Mouse (Mus musculus) brain, embryonic 14.5 days (tissue): ENCODE measurements around the gene Grip1.

Experiments used
- CTCF ChIP-seq: fragments of 200-500 bp; IDR thresholded peaks from 2 replicates; pipeline ENCODE4 v1.5.1; 2012; ENCODE audit warnings: inconsistent platforms, mild to moderate bottlenecking, moderate library complexity, borderline replicate concordance; ENCODE audit not compliant: insufficient read depth, insufficient read length; ENCODE audit errors: extremely low read depth
- POLR2A ChIP-seq: fragments of 200-500 bp; IDR thresholded peaks from 2 replicates; pipeline ENCODE4 v1.6.1; 2012; ENCODE audit warnings: mild to moderate bottlenecking, inconsistent platforms, borderline replicate concordance; ENCODE audit not compliant: poor library complexity, insufficient read depth, insufficient read length, severe bottlenecking; ENCODE audit errors: extremely low read depth

- TF ChIP-seq CTCF, result no peak
- TF ChIP-seq POLR2A, result 0 out of 2 replicates have a peak, but pooled peaks have one; percentile 26
These were observed 365.6 kb downstream of the Grip1 start for GRCm38 (mm10) chr10:119819102-119819681.
